Mouse (Mus musculus) liver, embryonic 16.5 days (tissue): ENCODE results near the gene Clip1. TPM values are rescaled to one million over a fixed set of nuclear protein-coding genes. Genes with fewer than 3 reads are reported as not detected.

Experiments
- ATAC-seq: fragments of 200-750 bp; cut with Nextera tagmentation; 2 replicates; pipeline ENCODE4 v1.8.0; 2017; ENCODE audit warnings: low read depth, mild to moderate bottlenecking, moderate number of reproducible peaks, moderate library complexity
- H3K27ac ChIP-seq: fragments of 300-500 bp; sonication (generic); 2 replicates; pipeline ENCODE4 v1.5.1; 2014; ENCODE audit warnings: mild to moderate bottlenecking, low read length
- H3K27me3 ChIP-seq: fragments of 300-500 bp; sonication (generic); 2 replicates; pipeline ENCODE4 v1.6.1; 2014; ENCODE audit warnings: low read depth, low read length, mixed read lengths; ENCODE audit not compliant: control insufficient read depth, insufficient read depth
- H3K36me3 ChIP-seq: fragments of 300-500 bp; sonication (generic); 2 replicates; pipeline ENCODE4 v1.6.1; 2014; ENCODE audit warnings: mild to moderate bottlenecking; ENCODE audit not compliant: control insufficient read depth, insufficient read depth
- H3K4me1 ChIP-seq: fragments of 300-500 bp; sonication (generic); 2 replicates; pipeline ENCODE4 v1.6.1; 2014; ENCODE audit warnings: low read depth, low read length, mixed read lengths; ENCODE audit not compliant: control insufficient read depth
- H3K4me2 ChIP-seq: fragments of 300-500 bp; sonication (generic); 2 replicates; pipeline ENCODE4 v1.6.1; 2014; ENCODE audit warnings: low read depth, low read length, mixed read lengths
- H3K4me3 ChIP-seq: fragments of 300-500 bp; sonication (generic); 2 replicates; pipeline ENCODE4 v1.5.1; 2014; ENCODE audit warnings: low read depth, mild to moderate bottlenecking, low read length
- H3K9ac ChIP-seq: fragments of 300-500 bp; sonication (generic); 2 replicates; pipeline ENCODE4 v1.6.1; 2014; ENCODE audit warnings: low read depth, low read length
- H3K9me3 ChIP-seq: fragments of 300-500 bp; sonication (generic); replicated peaks from 2 replicates; pipeline ENCODE4 v1.6.1; 2016; ENCODE audit warnings: low read length; ENCODE audit not compliant: control insufficient read depth
- WGBS: fragments of 180-500 bp; shearing (Covaris S2); extraction: QIAGEN DNeasy Blood & Tissue Kit; methylation state at CpG from one replicate; pipeline ENCODE4 v1.1.7; 2014; ENCODE audit not compliant: insufficient replicate concordance; 5-methylcytosine and 5-hydroxymethylcytosine counted together
- polyA plus RNA-seq: library from polyadenylated mRNA; unstranded; fragments of >200 nt; fragmentation: Nextera tagmentation; extraction: Ambion mirVana; gene quantifications from 2 replicates; pipeline ENCODE4 v1.2.1, GENCODE M21; 2015

Gene Clip1
- polyA plus RNA-seq, 1 experiment from 2014 or later: 10.7 TPM

- Histone ChIP-seq H3K27ac (no peak overlapping the region), H3K9ac (no peak overlapping the region), H3K27me3 (no peaks in the 10 kb centered on the region), H3K4me3 (no peak overlapping the region), H3K36me3 (peaks cover 60% of the 10 kb centered on the region), H3K4me2 (no peak overlapping the region), H3K4me1 (no peaks in the 10 kb centered on the region), H3K9me3 (no peaks in the 10 kb centered on the region)
- ATAC-seq: no peak
- 77% methylated on average over 11 of the region's 11 CpGs for WGBS
Measured at GRCm38 (mm10) chr5:123700625-123701024, 16.2 kb upstream of the Clip1 start.

GRCm38 (mm10) chr5:123699198-123699597 lies 14.8 kb upstream of the Clip1 start:
- Histone ChIP-seq H3K27ac (no peak overlapping the region), H3K4me1 (no peaks in the 10 kb centered on the region), H3K4me3 (no peak overlapping the region), H3K9me3 (no peaks in the 10 kb centered on the region), H3K9ac (no peak overlapping the region), H3K4me2 (no peak overlapping the region), H3K36me3 (peaks cover 50% of the 10 kb centered on the region), H3K27me3 (no peaks in the 10 kb centered on the region)
- WGBS: 30% methylated on average over 3 of the region's 3 CpGs
- no peak for ATAC-seq

- no peak overlapping the region for H3K27ac ChIP-seq
- H3K9me3 ChIP-seq: no peaks in the 10 kb centered on the region
- no peak overlapping the region for H3K4me3 ChIP-seq
- WGBS: 76% methylated on average over 4 of the region's 4 CpGs
- H3K27me3 ChIP-seq: no peaks in the 10 kb centered on the region
- H3K4me1 ChIP-seq: no peaks in the 10 kb centered on the region
- H3K4me2 ChIP-seq: no peak overlapping the region
- ATAC-seq: no peak
- no peak overlapping the region for H3K9ac ChIP-seq
- H3K36me3 ChIP-seq: peaks cover 29% of the 10 kb centered on the region
Measured at GRCm38 (mm10) chr5:123696961-123697360, 12.5 kb upstream of the Clip1 start.

- ATAC-seq: no peak
- no peak overlapping the region for H3K27ac ChIP-seq
- H3K36me3 ChIP-seq: peaks cover 26% of the 10 kb centered on the region
- H3K27me3 ChIP-seq: no peaks in the 10 kb centered on the region
- no peaks in the 10 kb centered on the region for H3K9me3 ChIP-seq
- H3K4me2 ChIP-seq: no peak overlapping the region
- no peak overlapping the region for H3K4me3 ChIP-seq
- no peaks in the 10 kb centered on the region for H3K4me1 ChIP-seq
- H3K9ac ChIP-seq: no peak overlapping the region
- 84% methylated on average over 7 of the region's 7 CpGs for WGBS
Measured at GRCm38 (mm10) chr5:123696244-123696643, 11.8 kb upstream of the Clip1 start.

- no peak overlapping the region for H3K27ac ChIP-seq
- WGBS: 44% methylated on average over 6 of the region's 6 CpGs
- no peaks in the 10 kb centered on the region for H3K9me3 ChIP-seq
Measured at GRCm38 (mm10) chr5:123694468-123694867, 10.1 kb upstream of the Clip1 start.

GRCm38 (mm10) chr5:123683377-123684220 lies 819 bp downstream of the Clip1 start:
- H3K36me3 ChIP-seq: no peaks in the 10 kb centered on the region
- WGBS: under 1% methylated on average over 84 of the region's 92 CpGs

More at GRCm38 (mm10) chr5:123694468-123694867, 10.1 kb upstream of the Clip1 start:
- Histone ChIP-seq H3K4me1 (no peaks in the 10 kb centered on the region), H3K27me3 (no peaks in the 10 kb centered on the region), H3K9ac (no peak overlapping the region), H3K4me3 (no peak overlapping the region), H3K36me3 (peaks cover 12% of the 10 kb centered on the region), H3K4me2 (no peak overlapping the region)
- ATAC-seq: no peak

GRCm38 (mm10) chr5:123683043-123683376 lies 1.4 kb downstream of the Clip1 start:
- Histone ChIP-seq H3K4me2 (peak overlapping the region; percentile 93), H3K9ac (peak overlapping the region; percentile 81), H3K27ac (no peak overlapping the region; the same call in 1 of the 2 replicates), H3K4me3 (peak overlapping the region; percentile 81), H3K36me3 (no peaks in the 10 kb centered on the region), H3K27me3 (peaks cover 5% of the 10 kb centered on the region), H3K9me3 (no peaks in the 10 kb centered on the region), H3K4me1 (peaks cover 22% of the 10 kb centered on the region)
- WGBS: 3% methylated on average over 6 of the region's 6 CpGs
- no peak for ATAC-seq

More at GRCm38 (mm10) chr5:123683377-123684220, 819 bp downstream of the Clip1 start:
- Histone ChIP-seq H3K27ac (peak overlapping the region; percentile 69), H3K4me3 (peak overlapping the region; percentile 81), H3K4me2 (peak overlapping the region; percentile 93), H3K9me3 (no peaks in the 10 kb centered on the region), H3K27me3 (peaks cover 5% of the 10 kb centered on the region), H3K4me1 (peaks cover 22% of the 10 kb centered on the region), H3K9ac (peak overlapping the region; percentile 81)
- ATAC-seq: peak; percentile 70

GRCm38 (mm10) chr5:123682372-123682771 lies 2.0 kb downstream of the Clip1 start:
- peaks cover 5% of the 10 kb centered on the region for H3K27me3 ChIP-seq
- H3K4me3 ChIP-seq: no peak overlapping the region; the same call in 1 of the 2 replicates
- H3K9me3 ChIP-seq: no peaks in the 10 kb centered on the region
- 0 out of 2 replicates have a peak overlapping the region, but pooled peaks have one; percentile 16 for H3K27ac ChIP-seq
- H3K4me1 ChIP-seq: peaks cover 22% of the 10 kb centered on the region
- ATAC-seq: no peak
- no peak overlapping the region for H3K9ac ChIP-seq
- peak overlapping the region; percentile 93 for H3K4me2 ChIP-seq
- H3K36me3 ChIP-seq: no peaks in the 10 kb centered on the region
- 18% methylated on average over 4 of the region's 4 CpGs for WGBS

GRCm38 (mm10) chr5:123679546-123680263 lies 4.7 kb downstream of the Clip1 start:
- peaks cover under 1% of the 10 kb centered on the region; the same call in 1 of the 2 replicates for H3K27me3 ChIP-seq
- no peak overlapping the region for H3K4me2 ChIP-seq
- WGBS: 67% methylated on average over 5 of the region's 5 CpGs
- H3K4me1 ChIP-seq: peaks cover 21% of the 10 kb centered on the region
- ATAC-seq: no peak
- H3K9me3 ChIP-seq: no peaks in the 10 kb centered on the region
- H3K4me3 ChIP-seq: no peak overlapping the region
- H3K9ac ChIP-seq: no peak overlapping the region
- no peaks in the 10 kb centered on the region for H3K36me3 ChIP-seq
- H3K27ac ChIP-seq: no peak overlapping the region
